Mouse (Mus musculus) splenic B cell, adult 2 months (primary cell): ENCODE results near the gene Golga7b.

Experiments
- DNase-seq: peaks from one replicate; pipeline ENCODE4 v3.0.0-alpha.2; 2011; ENCODE audit warnings: low read depth, low spot score
- H3K27me3 ChIP-seq: 2 replicates; pipeline ENCODE4 v1.6.1; 2012; ENCODE audit warnings: mild to moderate bottlenecking, low read length, moderate library complexity, mixed read lengths; ENCODE audit not compliant: control insufficient read depth, poor library complexity, insufficient read depth, severe bottlenecking
- H3K36me3 ChIP-seq: 2 replicates; pipeline ENCODE4 v1.6.1; 2012; ENCODE audit warnings: mild to moderate bottlenecking, low read length, moderate library complexity, mixed read lengths; ENCODE audit not compliant: control insufficient read depth, poor library complexity, insufficient read depth, severe bottlenecking

Golga7b gene

GRCm38 (mm10) chr19:42305746-42306145 is 58.4 kb downstream of the Golga7b start:
- Histone ChIP-seq H3K27me3 (no peaks in the 10 kb centered on the region), H3K36me3 (no peaks in the 10 kb centered on the region)
- peak; percentile 4 for DNase-seq

- peak; percentile 23 for DNase-seq
- Histone ChIP-seq H3K27me3 (no peaks in the 10 kb centered on the region), H3K36me3 (no peaks in the 10 kb centered on the region)
These were observed 58.8 kb downstream of the Golga7b start for GRCm38 (mm10) chr19:42306202-42306601.

DNA sequence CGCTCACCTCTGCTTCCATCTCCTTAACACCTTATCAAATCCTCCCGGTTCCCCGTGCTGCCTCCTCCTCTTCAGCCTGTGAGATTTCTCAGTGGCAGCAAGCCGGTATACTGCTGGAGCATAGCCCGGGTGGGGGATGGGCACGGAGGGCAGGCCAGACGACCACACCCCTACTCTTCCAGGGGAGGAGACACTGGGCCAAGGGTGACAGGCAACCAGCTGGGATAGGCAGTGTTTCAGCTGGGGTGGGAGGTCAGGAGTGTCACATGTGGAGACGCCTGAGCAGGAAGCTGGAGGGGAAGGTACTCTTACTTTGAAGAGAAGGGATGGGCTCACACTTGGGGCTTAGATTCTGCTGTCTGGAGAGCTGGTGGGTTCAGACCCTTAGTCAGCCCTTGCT is 59.6 kb downstream of the Golga7b start:
- DNase-seq, result no peak
- no peaks in the 10 kb centered on the region for H3K27me3 ChIP-seq
- no peaks in the 10 kb centered on the region for H3K36me3 ChIP-seq

- H3K27me3 ChIP-seq, result no peaks in the 10 kb centered on the region; the same call in 1 of the 2 replicates
- DNase-seq, result no peak
These were observed 61.6 kb downstream of the Golga7b start for GRCm38 (mm10) chr19:42308931-42309330.

DNA sequence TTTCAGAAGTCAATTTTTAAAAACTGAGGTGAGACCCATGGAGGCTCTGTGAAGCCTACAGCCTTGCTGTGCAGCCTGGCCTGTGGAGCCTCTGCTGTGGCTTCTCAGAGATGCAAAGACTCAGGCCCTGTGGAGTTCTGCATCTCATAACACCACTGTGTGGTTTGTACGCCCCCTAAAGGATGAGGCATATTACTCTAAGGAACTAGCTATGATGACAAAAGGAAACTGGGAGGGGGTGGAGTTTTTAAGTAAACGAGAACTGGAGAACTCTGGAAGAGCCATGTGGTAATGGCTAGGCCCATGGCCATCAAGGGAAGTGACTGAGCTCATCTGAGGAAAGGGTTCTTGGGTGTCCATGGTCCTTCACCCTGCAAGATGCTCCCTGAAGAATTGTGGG is 64.0 kb downstream of the Golga7b start:
- H3K27me3 ChIP-seq, result no peaks in the 10 kb centered on the region; the same call in 1 of the 2 replicates
- no peak for DNase-seq

More at GRCm38 (mm10) chr19:42308931-42309330, 61.6 kb downstream of the Golga7b start:
- no peaks in the 10 kb centered on the region for H3K36me3 ChIP-seq

GRCm38 (mm10) chr19:42312191-42312590 is 64.8 kb downstream of the Golga7b start:
- no peaks in the 10 kb centered on the region; the same call in 1 of the 2 replicates for H3K27me3 ChIP-seq
- no peak for DNase-seq
- no peaks in the 10 kb centered on the region for H3K36me3 ChIP-seq

More for the DNA sequence above, 64.0 kb downstream of the Golga7b start:
- no peaks in the 10 kb centered on the region for H3K36me3 ChIP-seq

GRCm38 (mm10) chr19:42315070-42315679 is 67.8 kb downstream of the Golga7b start:
- H3K36me3 ChIP-seq, result no peaks in the 10 kb centered on the region
- H3K27me3 ChIP-seq, result no peaks in the 10 kb centered on the region; the same call in 1 of the 2 replicates
- DNase-seq, result no peak

GRCm38 (mm10) chr19:42315914-42316313 is 68.5 kb downstream of the Golga7b start:
- peak; percentile 52 for DNase-seq
- H3K36me3 ChIP-seq, result no peaks in the 10 kb centered on the region
- H3K27me3 ChIP-seq, result no peaks in the 10 kb centered on the region; the same call in 1 of the 2 replicates

DNA sequence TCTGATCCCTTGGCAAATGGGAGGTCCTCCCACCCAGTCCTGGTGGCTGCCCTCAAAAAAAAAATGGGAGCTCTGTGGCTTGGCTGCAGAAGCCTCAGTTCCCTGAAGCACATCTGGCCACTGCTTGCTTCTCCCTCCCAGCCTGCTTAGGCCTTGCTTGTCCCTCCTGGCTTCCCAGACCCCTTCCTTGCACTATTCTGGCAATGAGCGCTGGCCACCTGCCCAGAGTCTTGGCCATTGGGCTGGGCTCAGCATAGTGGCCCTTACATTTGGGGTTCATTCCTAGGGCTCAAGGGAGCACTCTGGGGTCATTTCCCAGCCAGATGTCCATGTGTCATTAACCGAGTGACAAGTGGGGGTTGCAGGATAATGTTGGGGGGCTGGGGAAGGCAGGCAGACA is 69.2 kb downstream of the Golga7b start:
- H3K27me3 ChIP-seq, result no peaks in the 10 kb centered on the region; the same call in 1 of the 2 replicates
- H3K36me3 ChIP-seq, result no peaks in the 10 kb centered on the region
- no peak for DNase-seq

GRCm38 (mm10) chr19:42316998-42317397 is 69.6 kb downstream of the Golga7b start:
- Histone ChIP-seq H3K27me3 (no peaks in the 10 kb centered on the region; the same call in 1 of the 2 replicates), H3K36me3 (no peaks in the 10 kb centered on the region)
- DNase-seq, result no peak

- no peaks in the 10 kb centered on the region for H3K36me3 ChIP-seq
- no peak for DNase-seq
- no peaks in the 10 kb centered on the region; the same call in 1 of the 2 replicates for H3K27me3 ChIP-seq
These were observed 70.5 kb downstream of the Golga7b start for GRCm38 (mm10) chr19:42317648-42318425.
